Mouse (Mus musculus) limb, embryonic 14.5 days (tissue): Measurements from ENCODE around the gene Golim4. TPM values are rescaled to one million over a fixed set of nuclear protein-coding genes. Genes with fewer than 3 reads are reported as not detected.

ENCODE experiments used
- ATAC-seq: fragments of 200-750 bp; cut with Nextera tagmentation; 2 replicates; pipeline ENCODE4 v1.8.0; 2017; ENCODE audit warnings: low read depth, moderate number of reproducible peaks, moderate TSS enrichment; ENCODE audit not compliant: low FRiP score
- DNase-seq: peaks from one replicate; pipeline ENCODE4 v3.0.0-alpha.2; 2015; ENCODE audit warnings: low spot score
- H3K27ac ChIP-seq: fragments of 300-500 bp; sonication (generic); replicated peaks from 2 replicates; pipeline ENCODE4 v1.5.1; 2014; ENCODE audit warnings: low read depth, mild to moderate bottlenecking, low read length, moderate library complexity, mixed read lengths
- H3K27me3 ChIP-seq: fragments of 300-500 bp; sonication (generic); 2 replicates; pipeline ENCODE4 v1.6.1; 2014; ENCODE audit warnings: low read length, mixed read lengths; ENCODE audit not compliant: control insufficient read depth, insufficient read depth
- H3K36me3 ChIP-seq: fragments of 300-500 bp; sonication (generic); 2 replicates; pipeline ENCODE4 v1.6.1; 2014; ENCODE audit warnings: mild to moderate bottlenecking, low read length, moderate library complexity, mixed read lengths; ENCODE audit not compliant: control insufficient read depth, insufficient read depth
- H3K4me1 ChIP-seq: fragments of 300-500 bp; sonication (generic); 2 replicates; pipeline ENCODE4 v1.6.1; 2014; ENCODE audit warnings: antibody characterized with exemption, low read length, mixed read lengths; ENCODE audit not compliant: control insufficient read depth, insufficient read depth
- H3K4me2 ChIP-seq: fragments of 300-500 bp; sonication (generic); replicated peaks from 2 replicates; pipeline ENCODE4 v1.6.1; 2014; ENCODE audit warnings: low read depth, mild to moderate bottlenecking, low read length, moderate library complexity; ENCODE audit not compliant: severe bottlenecking
- H3K4me3 ChIP-seq: fragments of 300-500 bp; sonication (generic); replicated peaks from 2 replicates; pipeline ENCODE4 v1.5.1; 2014; ENCODE audit warnings: low read length
- H3K9ac ChIP-seq: fragments of 300-500 bp; sonication (generic); 2 replicates; pipeline ENCODE4 v1.6.1; 2014; ENCODE audit warnings: mild to moderate bottlenecking, low read depth, low read length, moderate library complexity; ENCODE audit not compliant: severe bottlenecking
- H3K9me3 ChIP-seq: fragments of 300-500 bp; sonication (generic); 2 replicates; pipeline ENCODE4 v1.6.1; 2016; ENCODE audit warnings: low read length; ENCODE audit not compliant: control insufficient read depth
- POLR2A ChIP-seq: fragments of 200-500 bp; IDR thresholded peaks from 2 replicates; pipeline ENCODE4 v1.8.0; 2012; ENCODE audit warnings: inconsistent platforms, mild to moderate bottlenecking, moderate library complexity, borderline replicate concordance; ENCODE audit not compliant: insufficient read depth, insufficient read length; ENCODE audit errors: extremely low read depth
- WGBS: fragments of 180-500 bp; shearing (Covaris S2); extraction: QIAGEN DNeasy Blood & Tissue Kit; methylation state at CpG from one replicate; pipeline ENCODE4 v1.1.7; 2014; 5-methylcytosine and 5-hydroxymethylcytosine counted together
- polyA plus RNA-seq, 2 experiments: library from polyadenylated mRNA; depleted of rRNA in 1 of 2; stranded (reverse) in 1 of 2; unstranded in 1 of 2; fragments of >200 nt; fragmentation: Nextera tagmentation in 1 of 2; extraction: Ambion mirVana in 1 of 2; gene quantifications; 2 replicates each; pipeline versions ENCODE4 v1.2.1 to v1.2.3; 2012 to 2014

The Golim4 gene
- polyA plus RNA-seq, 2 experiments = 44.2 to 60.6 TPM

GRCm38 (mm10) chr3:75861677-75862076 lies 95.1 kb downstream of the Golim4 start:
- ATAC-seq (no peak), DNase-seq (no peak)
- 31% methylated on average over 4 of the region's 4 CpGs for WGBS
- Histone ChIP-seq H3K36me3 (no peaks in the 10 kb centered on the region), H3K9ac (no peak overlapping the region), H3K9me3 (no peaks in the 10 kb centered on the region), H3K27ac (no peak overlapping the region), H3K4me3 (no peak overlapping the region), H3K4me1 (no peaks in the 10 kb centered on the region), H3K4me2 (no peak overlapping the region), H3K27me3 (no peaks in the 10 kb centered on the region)
- no peak for TF ChIP-seq POLR2A

- Histone ChIP-seq H3K4me2 (no peak overlapping the region), H3K4me3 (no peak overlapping the region), H3K4me1 (no peaks in the 10 kb centered on the region), H3K36me3 (no peaks in the 10 kb centered on the region), H3K27ac (no peak overlapping the region), H3K27me3 (no peaks in the 10 kb centered on the region), H3K9me3 (no peaks in the 10 kb centered on the region), H3K9ac (no peak overlapping the region)
- WGBS = 53% methylated on average over 12 of the region's 12 CpGs
- no peak for TF ChIP-seq POLR2A
- ATAC-seq (peak; percentile 88), DNase-seq (peak; percentile 60)
Measured at GRCm38 (mm10) chr3:75860760-75861159, 96.0 kb downstream of the Golim4 start.

- H3K27ac ChIP-seq = no peak overlapping the region
- H3K27me3 ChIP-seq = no peaks in the 10 kb centered on the region
- no peak overlapping the region for H3K4me3 ChIP-seq
- H3K4me1 ChIP-seq = no peaks in the 10 kb centered on the region
- 50% methylated on average over 5 of the region's 5 CpGs for WGBS
- H3K9ac ChIP-seq = no peak overlapping the region
- H3K4me2 ChIP-seq = no peak overlapping the region
- no peaks in the 10 kb centered on the region for H3K36me3 ChIP-seq
- no peak for TF ChIP-seq POLR2A
- H3K9me3 ChIP-seq = no peaks in the 10 kb centered on the region
- ATAC-seq (peak; percentile 60), DNase-seq (peak; percentile 87)
Measured at GRCm38 (mm10) chr3:75835286-75835967, 121.3 kb downstream of the Golim4 start.

GRCm38 (mm10) chr3:75834827-75835226 lies 121.9 kb downstream of the Golim4 start:
- no peaks in the 10 kb centered on the region for H3K9me3 ChIP-seq
- no peak overlapping the region for H3K9ac ChIP-seq
- H3K36me3 ChIP-seq = no peaks in the 10 kb centered on the region
- H3K27ac ChIP-seq = no peak overlapping the region
- no peaks in the 10 kb centered on the region for H3K27me3 ChIP-seq
- ATAC-seq (no peak), DNase-seq (no peak)
- no peak for TF ChIP-seq POLR2A
- 81% methylated on average over 2 of the region's 2 CpGs for WGBS
- H3K4me3 ChIP-seq = no peak overlapping the region
- H3K4me2 ChIP-seq = no peak overlapping the region
- no peaks in the 10 kb centered on the region for H3K4me1 ChIP-seq

Other genes starting within 250 kb of the Golim4 start
- gene Gm29133, start 208.8 kb downstream of the Golim4 start, polyA plus RNA-seq (2012; rRNA removed) = not detected in 2 replicates
- not detected in 2 replicates for gene Gm29133, start 208.8 kb downstream of the Golim4 start, polyA plus RNA-seq (2014; fragmentation: Nextera tagmentation; extraction: Ambion mirVana)
- 0.15 and 0.23 TPM in 2 replicates for gene Fstl5, start 117.3 kb upstream of the Golim4 start, polyA plus RNA-seq (2012; rRNA removed)
- gene Fstl5, start 117.3 kb upstream of the Golim4 start, polyA plus RNA-seq (2014; fragmentation: Nextera tagmentation; extraction: Ambion mirVana) = 0.64 and 1.1 TPM in 2 replicates